Mouse (Mus musculus): ENCODE measurements at regions not wholly inside any gene's neighbourhood (a gene's known extent, or its start where the extent isn't known, plus 50 kb on each side); places are given as distances from the start of the nearest gene placed in this dataset.

GRCm38 (mm10) chr13:37220436-37220835, 124.6 kb upstream of the Ly86 start:
- TF ChIP-seq POLR2A (IDR thresholded peaks at IDR 0.05; ENCODE audit: low read depth, low read length) (no peak), CTCF (IDR thresholded peaks at IDR 0.05; ENCODE audit: extremely low read depth, insufficient read depth, insufficient read length, insufficient replicate concordance) (no peak)
